Mouse (Mus musculus) liver, embryonic 15.5 days (tissue): Measurements from ENCODE around the gene Ltbp2. TPM values are rescaled to one million over a fixed set of nuclear protein-coding genes. Genes with fewer than 3 reads are reported as not detected.
A peak's percentile ranks its signal among the peaks of the same experiment; 100 is the strongest.

Experiments
- ATAC-seq: fragments of 200-750 bp; cut with Nextera tagmentation; 2 replicates; pipeline ENCODE4 v1.8.0; 2017; ENCODE audit warnings: moderate number of reproducible peaks, mild to moderate bottlenecking, moderate library complexity; ENCODE audit not compliant: insufficient read depth
- H3K27ac ChIP-seq: fragments of 300-500 bp; sonication (generic); replicated peaks from 2 replicates; pipeline ENCODE4 v1.5.1; 2015; ENCODE audit warnings: mild to moderate bottlenecking, inconsistent platforms
- H3K27me3 ChIP-seq: fragments of 300-500 bp; sonication (generic); 2 replicates; pipeline ENCODE4 v1.6.1; 2015; ENCODE audit warnings: mild to moderate bottlenecking, inconsistent platforms
- H3K36me3 ChIP-seq: fragments of 300-500 bp; sonication (generic); replicated peaks from 2 replicates; pipeline ENCODE4 v1.6.1; 2015; ENCODE audit warnings: moderate library complexity, mild to moderate bottlenecking, inconsistent platforms
- H3K4me1 ChIP-seq: fragments of 300-500 bp; sonication (generic); replicated peaks from 2 replicates; pipeline ENCODE4 v1.6.1; 2015; ENCODE audit warnings: inconsistent platforms
- H3K4me2 ChIP-seq: fragments of 300-500 bp; sonication (generic); 2 replicates; pipeline ENCODE4 v1.6.1; 2015; ENCODE audit warnings: moderate library complexity, mild to moderate bottlenecking, inconsistent platforms
- H3K4me3 ChIP-seq: fragments of 300-500 bp; sonication (generic); replicated peaks from 2 replicates; pipeline ENCODE4 v1.5.1; 2015; ENCODE audit warnings: mild to moderate bottlenecking, inconsistent platforms
- H3K9ac ChIP-seq: fragments of 300-500 bp; sonication (generic); 2 replicates; pipeline ENCODE4 v1.6.1; 2015; ENCODE audit warnings: moderate library complexity, mild to moderate bottlenecking, inconsistent platforms
- H3K9me3 ChIP-seq: fragments of 300-500 bp; sonication (generic); replicated peaks from 2 replicates; pipeline ENCODE4 v1.6.1; 2016; ENCODE audit warnings: inconsistent platforms
- WGBS: fragments of 180-500 bp; shearing (Covaris S2); methylation state at CpG from one replicate; pipeline ENCODE4 v1.1.7; 2015; ENCODE audit warnings: mixed read lengths; ENCODE audit not compliant: insufficient replicate concordance; 5-methylcytosine and 5-hydroxymethylcytosine counted together
- polyA plus RNA-seq: library from polyadenylated mRNA; unstranded; fragments of >200 nt; fragmentation: Nextera tagmentation; extraction: Ambion mirVana; gene quantifications from 2 replicates; pipeline ENCODE4 v1.2.1, GENCODE M21; 2015

Ltbp2 gene
- polyA plus RNA-seq, 1 experiment from 2014 or later = 0.26 TPM

- 0 out of 2 replicates have a peak, but pooled peaks cover 1% of the 10 kb centered on the region for H3K27me3 ChIP-seq
- no peak for ATAC-seq
- no peak overlapping the region for H3K4me2 ChIP-seq
- no peak overlapping the region for H3K9ac ChIP-seq
- H3K27ac ChIP-seq = no peak overlapping the region
- WGBS = 86% methylated on average over 10 of the region's 10 CpGs
- peaks cover 29% of the 10 kb centered on the region for H3K36me3 ChIP-seq
- no peaks in the 10 kb centered on the region; the same call in 1 of the 2 replicates for H3K4me1 ChIP-seq
- no peak overlapping the region for H3K4me3 ChIP-seq
- H3K9me3 ChIP-seq = no peaks in the 10 kb centered on the region
Measured at GRCm38 (mm10) chr12:84756016-84756415, 120.3 kb downstream of the Ltbp2 start.

- no peaks in the 10 kb centered on the region; the same call in 1 of the 2 replicates for H3K4me1 ChIP-seq
- no peak overlapping the region for H3K9ac ChIP-seq
- ATAC-seq = no peak
- H3K4me3 ChIP-seq = no peak overlapping the region
- H3K27me3 ChIP-seq = 0 out of 2 replicates have a peak, but pooled peaks cover 9% of the 10 kb centered on the region
- WGBS = 58% methylated on average over 16 of the region's 16 CpGs
- H3K4me2 ChIP-seq = no peak overlapping the region
- H3K27ac ChIP-seq = no peak overlapping the region
- no peaks in the 10 kb centered on the region for H3K9me3 ChIP-seq
- peaks cover 27% of the 10 kb centered on the region for H3K36me3 ChIP-seq
Measured at GRCm38 (mm10) chr12:84755008-84755695, 121.2 kb downstream of the Ltbp2 start.

GRCm38 (mm10) chr12:84752131-84752977, 124.0 kb downstream of the Ltbp2 start:
- Histone ChIP-seq H3K9ac (no peak overlapping the region), H3K9me3 (no peaks in the 10 kb centered on the region), H3K36me3 (peaks cover 18% of the 10 kb centered on the region), H3K4me3 (no peak overlapping the region), H3K4me2 (no peak overlapping the region; the same call in 1 of the 2 replicates), H3K27me3 (peaks cover 9% of the 10 kb centered on the region; the same call in 1 of the 2 replicates), H3K27ac (peak overlapping the region; percentile 57; the same call in 1 of the 2 replicates), H3K4me1 (no peaks in the 10 kb centered on the region; the same call in 1 of the 2 replicates)
- 38% methylated on average over 14 of the region's 14 CpGs for WGBS
- ATAC-seq = no peak

GRCm38 (mm10) chr12:84750661-84751060, 125.7 kb downstream of the Ltbp2 start:
- Histone ChIP-seq H3K27ac (no peak overlapping the region), H3K4me1 (no peaks in the 10 kb centered on the region; the same call in 1 of the 2 replicates), H3K9me3 (no peaks in the 10 kb centered on the region), H3K36me3 (peaks cover 3% of the 10 kb centered on the region; the same call in 1 of the 2 replicates), H3K9ac (no peak overlapping the region), H3K4me2 (no peak overlapping the region), H3K27me3 (peaks cover 9% of the 10 kb centered on the region; the same call in 1 of the 2 replicates), H3K4me3 (no peak overlapping the region)
- 34% methylated on average over 14 of the region's 14 CpGs for WGBS
- no peak for ATAC-seq

GRCm38 (mm10) chr12:84748134-84748533, 128.2 kb downstream of the Ltbp2 start:
- Histone ChIP-seq H3K4me1 (no peaks in the 10 kb centered on the region; the same call in 1 of the 2 replicates), H3K9me3 (no peaks in the 10 kb centered on the region), H3K9ac (no peak overlapping the region), H3K4me3 (no peak overlapping the region), H3K27me3 (peaks cover 9% of the 10 kb centered on the region; the same call in 1 of the 2 replicates), H3K36me3 (no peaks in the 10 kb centered on the region), H3K27ac (no peak overlapping the region), H3K4me2 (no peak overlapping the region)
- WGBS = 30% methylated on average over 3 of the region's 3 CpGs
- no peak for ATAC-seq

- no peak overlapping the region for H3K27ac ChIP-seq
- H3K4me2 ChIP-seq = no peak overlapping the region
- peaks cover 5% of the 10 kb centered on the region; the same call in 1 of the 2 replicates for H3K27me3 ChIP-seq
- H3K36me3 ChIP-seq = no peaks in the 10 kb centered on the region
- H3K9me3 ChIP-seq = no peaks in the 10 kb centered on the region
- no peak for ATAC-seq
- H3K9ac ChIP-seq = no peak overlapping the region
- 74% methylated on average over 4 of the region's 4 CpGs for WGBS
- H3K4me1 ChIP-seq = no peaks in the 10 kb centered on the region
- H3K4me3 ChIP-seq = no peak overlapping the region
Measured at GRCm38 (mm10) chr12:84745700-84746099, 130.6 kb downstream of the Ltbp2 start.

- no peak overlapping the region for H3K9ac ChIP-seq
- H3K27ac ChIP-seq = no peak overlapping the region
- no peak overlapping the region for H3K4me3 ChIP-seq
- no peaks in the 10 kb centered on the region for H3K36me3 ChIP-seq
- no peak overlapping the region for H3K4me2 ChIP-seq
- no peaks in the 10 kb centered on the region; the same call in 1 of the 2 replicates for H3K27me3 ChIP-seq
- no peaks in the 10 kb centered on the region for H3K9me3 ChIP-seq
- H3K4me1 ChIP-seq = no peaks in the 10 kb centered on the region
- 75% methylated on average over 10 of the region's 10 CpGs for WGBS
- no peak for ATAC-seq
Measured at GRCm38 (mm10) chr12:84743496-84743895, 132.8 kb downstream of the Ltbp2 start.

GRCm38 (mm10) chr12:84733366-84733765, 143.0 kb downstream of the Ltbp2 start:
- no peak for ATAC-seq
- Histone ChIP-seq H3K36me3 (no peaks in the 10 kb centered on the region), H3K27me3 (peaks cover 18% of the 10 kb centered on the region; the same call in 1 of the 2 replicates), H3K4me1 (no peaks in the 10 kb centered on the region), H3K9me3 (no peaks in the 10 kb centered on the region), H3K4me2 (no peak overlapping the region), H3K4me3 (no peak overlapping the region), H3K9ac (no peak overlapping the region), H3K27ac (no peak overlapping the region)
- WGBS = 54% methylated on average over 13 of the region's 13 CpGs

Other genes starting within 250 kb of the Ltbp2 start
- gene Vrtn, start 235.5 kb downstream of the Ltbp2 start, polyA plus RNA-seq = not detected in 2 replicates
- gene Syndig1l, start 177.7 kb downstream of the Ltbp2 start, polyA plus RNA-seq = 0.06 and 0.10 TPM in 2 replicates
- gene Npc2, start 103.4 kb downstream of the Ltbp2 start, polyA plus RNA-seq = 26.0 TPM in 2 replicates
- 99.5 and 100.0 TPM in 2 replicates for gene Isca2, start 103.3 kb downstream of the Ltbp2 start, polyA plus RNA-seq
- gene Fcf1, start 94.4 kb upstream of the Ltbp2 start, polyA plus RNA-seq = 74.8 and 79.8 TPM in 2 replicates
- gene Arel1, start 94.4 kb upstream of the Ltbp2 start, polyA plus RNA-seq = 14.6 and 14.8 TPM in 2 replicates
- gene Ylpm1, start 119.8 kb upstream of the Ltbp2 start, polyA plus RNA-seq = 6.2 and 7.1 TPM in 2 replicates
- gene Prox2, start 234.2 kb upstream of the Ltbp2 start, polyA plus RNA-seq = 2.8 and 3.1 TPM in 2 replicates
- 69.4 and 73.5 TPM in 2 replicates for gene Dlst, start 234.3 kb upstream of the Ltbp2 start, polyA plus RNA-seq